Mouse (Mus musculus): ENCODE measurements around the gene Ift140. TPM values are rescaled to one million over a fixed set of nuclear protein-coding genes. Genes with fewer than 3 reads are reported as not detected.
"Not testable (repeated sequence)": the region's sequence is repeated elsewhere in the genome, so short reads cannot be mapped to it uniquely, and the experiment has no call there.

The Ift140 gene
- polyA plus RNA-seq, 1 experiment from 2014 or later = 31.6 TPM

- Histone ChIP-seq H3K27me3 (replicated peaks; ENCODE audit: low read depth, poor library complexity, severe bottlenecking) (no peaks in the 10 kb centered on the region), H3K36me3 (replicated peaks) (peaks cover 87% of the 10 kb centered on the region), H3K9me3 (no peaks in the 10 kb centered on the region), H3K27ac (replicated peaks) (no peak overlapping the region), H3K4me3 (no peak overlapping the region), H3K4me1 (peaks cover 14% of the 10 kb centered on the region)
- DNase-seq (ENCODE audit: low spot score) = no peak
- 91% methylated on average over 6 of the region's 6 CpGs for WGBS
These were observed 94.7 kb downstream of the Ift140 start for GRCm38 (mm10) chr17:25110590-25110989.

GRCm38 (mm10) chr17:25111220-25111619, 95.3 kb downstream of the Ift140 start:
- Histone ChIP-seq H3K36me3 (replicated peaks) (peaks cover 81% of the 10 kb centered on the region), H3K4me1 (peaks cover 20% of the 10 kb centered on the region), H3K9me3 (no peaks in the 10 kb centered on the region), H3K4me3 (no peak overlapping the region), H3K27ac (replicated peaks) (no peak overlapping the region), H3K27me3 (replicated peaks; ENCODE audit: low read depth, poor library complexity, severe bottlenecking) (no peaks in the 10 kb centered on the region)
- WGBS = 90% methylated on average over 5 of the region's 5 CpGs
- DNase-seq (ENCODE audit: low spot score) = no peak

GRCm38 (mm10) chr17:25111739-25112422, 96.0 kb downstream of the Ift140 start:
- H3K4me3 ChIP-seq = no peak overlapping the region
- DNase-seq (ENCODE audit: low spot score) = no peak
- H3K27me3 ChIP-seq (replicated peaks; ENCODE audit: low read depth, poor library complexity, severe bottlenecking) = no peaks in the 10 kb centered on the region
- peaks cover 24% of the 10 kb centered on the region for H3K4me1 ChIP-seq
- WGBS = 86% methylated on average over 8 of the region's 8 CpGs
- H3K27ac ChIP-seq (replicated peaks) = no peak overlapping the region
- no peaks in the 10 kb centered on the region for H3K9me3 ChIP-seq
- peaks cover 74% of the 10 kb centered on the region for H3K36me3 ChIP-seq (replicated peaks)

GRCm38 (mm10) chr17:25112423-25112810, 96.5 kb downstream of the Ift140 start:
- H3K36me3 ChIP-seq (replicated peaks) = peaks cover 69% of the 10 kb centered on the region
- 83% methylated on average over 3 of the region's 3 CpGs for WGBS
- no peaks in the 10 kb centered on the region for H3K9me3 ChIP-seq
- H3K4me1 ChIP-seq = peaks cover 24% of the 10 kb centered on the region
- DNase-seq (ENCODE audit: low spot score) = no peak
- no peak overlapping the region for H3K27ac ChIP-seq (replicated peaks)
- no peaks in the 10 kb centered on the region for H3K27me3 ChIP-seq (replicated peaks; ENCODE audit: low read depth, poor library complexity, severe bottlenecking)
- no peak overlapping the region for H3K4me3 ChIP-seq

GRCm38 (mm10) chr17:25114908-25115645, 99.2 kb downstream of the Ift140 start:
- 11% methylated on average over 23 of the region's 23 CpGs for WGBS
- Histone ChIP-seq H3K4me1 (peaks cover 24% of the 10 kb centered on the region), H3K36me3 (replicated peaks) (peaks cover 42% of the 10 kb centered on the region), H3K9me3 (no peaks in the 10 kb centered on the region), H3K27me3 (replicated peaks; ENCODE audit: low read depth, poor library complexity, severe bottlenecking) (no peaks in the 10 kb centered on the region), H3K27ac (replicated peaks) (peak overlapping the region; percentile 96), H3K4me3 (peak overlapping the region; percentile 68)
- no peak for DNase-seq (ENCODE audit: low spot score)

- Histone ChIP-seq H3K4me1 (peaks cover 29% of the 10 kb centered on the region), H3K27me3 (replicated peaks; ENCODE audit: low read depth, poor library complexity, severe bottlenecking) (no peaks in the 10 kb centered on the region), H3K9me3 (no peaks in the 10 kb centered on the region), H3K27ac (replicated peaks) (peak within 1 kb of the TSS; percentile 96), H3K4me3 (peak within 1 kb of the TSS; percentile 68), H3K36me3 (replicated peaks) (peaks cover 35% of the 10 kb centered on the region)
- WGBS = 5% methylated on average over 40 of the region's 40 CpGs
- DNase-seq (ENCODE audit: low spot score) = peak; percentile 92
These were observed 100.0 kb downstream of the Ift140 start, which contains the start of gene Telo2 for GRCm38 (mm10) chr17:25115664-25116432. Telo2 (minus strand) TSS chr17:25115967.

GRCm38 (mm10) chr17:25117263-25117662, 101.4 kb downstream of the Ift140 start:
- no peak overlapping the region for H3K27ac ChIP-seq (replicated peaks)
- H3K27me3 ChIP-seq (replicated peaks; ENCODE audit: low read depth, poor library complexity, severe bottlenecking) = no peaks in the 10 kb centered on the region
- no peak for DNase-seq (ENCODE audit: low spot score)
- no peaks in the 10 kb centered on the region for H3K9me3 ChIP-seq
- H3K4me1 ChIP-seq = peaks cover 29% of the 10 kb centered on the region
- H3K4me3 ChIP-seq = no peak overlapping the region
- peaks cover 21% of the 10 kb centered on the region for H3K36me3 ChIP-seq (replicated peaks)
- 33% methylated on average over 4 of the region's 4 CpGs for WGBS

- no peaks in the 10 kb centered on the region for H3K9me3 ChIP-seq
- no peak within 1 kb of the TSS for H3K27ac ChIP-seq (replicated peaks)
- H3K27me3 ChIP-seq (replicated peaks; ENCODE audit: low read depth, poor library complexity, severe bottlenecking) = no peaks in the 10 kb centered on the region
- peaks cover 17% of the 10 kb centered on the region for H3K4me1 ChIP-seq
- 41% methylated on average over 3 of the region's 3 CpGs for WGBS
- peak; percentile 30 for DNase-seq (ENCODE audit: low spot score)
- no peaks in the 10 kb centered on the region for H3K36me3 ChIP-seq (replicated peaks)
- no peak within 1 kb of the TSS for H3K4me3 ChIP-seq
These were observed 104.5 kb downstream of the Ift140 start, which contains the start of gene Ptx4 for GRCm38 (mm10) chr17:25120406-25120805. Ptx4 (plus strand) TSS chr17:25120760.

- H3K4me3 ChIP-seq = no peak overlapping the region
- 28% methylated on average over 7 of the region's 7 CpGs for WGBS
- no peaks in the 10 kb centered on the region for H3K9me3 ChIP-seq
- DNase-seq (ENCODE audit: low spot score) = peak; percentile 29
- H3K4me1 ChIP-seq = peaks cover 6% of the 10 kb centered on the region
- no peak overlapping the region for H3K27ac ChIP-seq (replicated peaks)
- H3K27me3 ChIP-seq (replicated peaks; ENCODE audit: low read depth, poor library complexity, severe bottlenecking) = no peaks in the 10 kb centered on the region
- no peaks in the 10 kb centered on the region for H3K36me3 ChIP-seq (replicated peaks)
These were observed 108.1 kb downstream of the Ift140 start for GRCm38 (mm10) chr17:25123979-25124378.

GRCm38 (mm10) chr17:25125442-25126060, 109.7 kb downstream of the Ift140 start:
- WGBS = 75% methylated on average over 3 of the region's 3 CpGs
- not testable (repeated sequence) for H3K36me3 ChIP-seq (replicated peaks); H3K9me3 ChIP-seq; H3K4me3 ChIP-seq; H3K27ac ChIP-seq (replicated peaks); DNase-seq (ENCODE audit: low spot score); H3K27me3 ChIP-seq (replicated peaks; ENCODE audit: low read depth, poor library complexity, severe bottlenecking); H3K4me1 ChIP-seq

- no peak for DNase-seq (ENCODE audit: low spot score)
These were observed 111.2 kb downstream of the Ift140 start for GRCm38 (mm10) chr17:25127079-25127478.

GRCm38 (mm10) chr17:25127681-25128080, 111.8 kb downstream of the Ift140 start:
- Histone ChIP-seq H3K4me1 (no peaks in the 10 kb centered on the region), H3K9me3 (no peaks in the 10 kb centered on the region), H3K27ac (replicated peaks) (no peak overlapping the region), H3K4me3 (no peak overlapping the region), H3K36me3 (replicated peaks) (no peaks in the 10 kb centered on the region), H3K27me3 (replicated peaks; ENCODE audit: low read depth, poor library complexity, severe bottlenecking) (no peaks in the 10 kb centered on the region)
- WGBS = 79% methylated on average over 9 of the region's 9 CpGs
- no peak for DNase-seq (ENCODE audit: low spot score)

More at GRCm38 (mm10) chr17:25127079-25127478, 111.2 kb downstream of the Ift140 start:
- no peak overlapping the region for H3K4me3 ChIP-seq
- WGBS = 67% methylated on average over 8 of the region's 8 CpGs
- H3K27me3 ChIP-seq (replicated peaks; ENCODE audit: low read depth, poor library complexity, severe bottlenecking) = no peaks in the 10 kb centered on the region
- no peaks in the 10 kb centered on the region for H3K36me3 ChIP-seq (replicated peaks)
- no peak overlapping the region for H3K27ac ChIP-seq (replicated peaks)
- H3K9me3 ChIP-seq = no peaks in the 10 kb centered on the region
- no peaks in the 10 kb centered on the region for H3K4me1 ChIP-seq

Measured in embryonic facial prominence, embryonic 10.5 days (tissue).